Mouse (Mus musculus): ENCODE data around the gene Cpsf6. TPM values are rescaled to one million over a fixed set of nuclear protein-coding genes. Genes with fewer than 3 reads are reported as not detected.
"Not testable (repeated sequence)": the region's sequence is repeated elsewhere in the genome, so short reads cannot be mapped to it uniquely, and the experiment has no call there.

Cpsf6 gene
- polyA plus RNA-seq, 1 experiment from 2014 or later: 162 TPM

GRCm38 (mm10) chr10:117388637-117389370, 9.0 kb upstream of the Cpsf6 start:
- no peaks in the 10 kb centered on the region for H3K4me1 ChIP-seq (replicated peaks; ENCODE audit: control insufficient read depth, insufficient read depth, low read length)
- no peaks in the 10 kb centered on the region for H3K9me3 ChIP-seq (ENCODE audit: control insufficient read depth, low read length)
- 79% methylated on average over 2 of the region's 2 CpGs for WGBS
- H3K27me3 ChIP-seq (ENCODE audit: control insufficient read depth, insufficient read depth, low read depth, low read length): no peaks in the 10 kb centered on the region; the same call in 1 of the 2 replicates
- H3K9ac ChIP-seq (ENCODE audit: low read length): no peak overlapping the region
- ATAC-seq (ENCODE audit: low read depth): no peak
- H3K4me3 ChIP-seq (ENCODE audit: low read length): no peak overlapping the region
- H3K4me2 ChIP-seq (ENCODE audit: low read depth, low read length): no peak overlapping the region
- H3K36me3 ChIP-seq (ENCODE audit: control insufficient read depth, insufficient read depth, low read length): no peaks in the 10 kb centered on the region
- H3K27ac ChIP-seq (ENCODE audit: low read length): no peak overlapping the region

- ATAC-seq (ENCODE audit: low read depth); H3K27ac ChIP-seq (ENCODE audit: low read length); H3K36me3 ChIP-seq (ENCODE audit: control insufficient read depth, insufficient read depth, low read length); H3K4me1 ChIP-seq (replicated peaks; ENCODE audit: control insufficient read depth, insufficient read depth, low read length); H3K4me3 ChIP-seq (ENCODE audit: low read length); H3K9me3 ChIP-seq (ENCODE audit: control insufficient read depth, low read length); H3K4me2 ChIP-seq (ENCODE audit: low read depth, low read length); H3K9ac ChIP-seq (ENCODE audit: low read length); H3K27me3 ChIP-seq (ENCODE audit: control insufficient read depth, insufficient read depth, low read depth, low read length): not testable (repeated sequence)
- WGBS: 58% methylated on average over 3 of the region's 3 CpGs
Measured at GRCm38 (mm10) chr10:117387961-117388636, 8.3 kb upstream of the Cpsf6 start.

- Histone ChIP-seq H3K4me3 (ENCODE audit: low read length) (no peak overlapping the region), H3K9me3 (ENCODE audit: control insufficient read depth, low read length) (no peaks in the 10 kb centered on the region), H3K9ac (ENCODE audit: low read length) (no peak overlapping the region), H3K27me3 (ENCODE audit: control insufficient read depth, insufficient read depth, low read depth, low read length) (no peaks in the 10 kb centered on the region; the same call in 1 of the 2 replicates), H3K27ac (ENCODE audit: low read length) (no peak overlapping the region), H3K36me3 (ENCODE audit: control insufficient read depth, insufficient read depth, low read length) (no peaks in the 10 kb centered on the region), H3K4me2 (ENCODE audit: low read depth, low read length) (no peak overlapping the region), H3K4me1 (replicated peaks; ENCODE audit: control insufficient read depth, insufficient read depth, low read length) (no peaks in the 10 kb centered on the region)
- 80% methylated on average over 6 of the region's 6 CpGs for WGBS
- ATAC-seq (ENCODE audit: low read depth): no peak
Measured at GRCm38 (mm10) chr10:117386981-117387380, 7.2 kb upstream of the Cpsf6 start.

- no peaks in the 10 kb centered on the region for H3K36me3 ChIP-seq (ENCODE audit: control insufficient read depth, insufficient read depth, low read length)
- H3K4me3 ChIP-seq (ENCODE audit: low read length): no peak overlapping the region
- no peaks in the 10 kb centered on the region for H3K9me3 ChIP-seq (ENCODE audit: control insufficient read depth, low read length)
- no peak overlapping the region for H3K4me2 ChIP-seq (ENCODE audit: low read depth, low read length)
- no peaks in the 10 kb centered on the region for H3K4me1 ChIP-seq (replicated peaks; ENCODE audit: control insufficient read depth, insufficient read depth, low read length)
- no peak for ATAC-seq (ENCODE audit: low read depth)
- no peaks in the 10 kb centered on the region; the same call in 1 of the 2 replicates for H3K27me3 ChIP-seq (ENCODE audit: control insufficient read depth, insufficient read depth, low read depth, low read length)
- H3K27ac ChIP-seq (ENCODE audit: low read length): no peak overlapping the region
- 68% methylated on average over 1 of the region's 1 CpGs for WGBS
- no peak overlapping the region for H3K9ac ChIP-seq (ENCODE audit: low read length)
Measured at GRCm38 (mm10) chr10:117386261-117386660, 6.4 kb upstream of the Cpsf6 start.

GRCm38 (mm10) chr10:117385431-117385830, 5.6 kb upstream of the Cpsf6 start:
- H3K9ac ChIP-seq (ENCODE audit: low read length): no peak overlapping the region
- H3K27ac ChIP-seq (ENCODE audit: low read length): no peak overlapping the region
- ATAC-seq (ENCODE audit: low read depth): no peak
- no peaks in the 10 kb centered on the region; the same call in 1 of the 2 replicates for H3K27me3 ChIP-seq (ENCODE audit: control insufficient read depth, insufficient read depth, low read depth, low read length)
- no peak overlapping the region for H3K4me2 ChIP-seq (ENCODE audit: low read depth, low read length)
- H3K4me3 ChIP-seq (ENCODE audit: low read length): no peak overlapping the region
- WGBS: 81% methylated on average over 4 of the region's 4 CpGs
- no peaks in the 10 kb centered on the region for H3K4me1 ChIP-seq (replicated peaks; ENCODE audit: control insufficient read depth, insufficient read depth, low read length)
- no peaks in the 10 kb centered on the region for H3K36me3 ChIP-seq (ENCODE audit: control insufficient read depth, insufficient read depth, low read length)
- no peaks in the 10 kb centered on the region for H3K9me3 ChIP-seq (ENCODE audit: control insufficient read depth, low read length)

- WGBS: 69% methylated on average over 2 of the region's 2 CpGs
- no peak overlapping the region for H3K4me3 ChIP-seq (ENCODE audit: low read length)
- H3K36me3 ChIP-seq (ENCODE audit: control insufficient read depth, insufficient read depth, low read length): no peaks in the 10 kb centered on the region
- H3K4me2 ChIP-seq (ENCODE audit: low read depth, low read length): no peak overlapping the region
- no peaks in the 10 kb centered on the region for H3K9me3 ChIP-seq (ENCODE audit: control insufficient read depth, low read length)
- no peak for ATAC-seq (ENCODE audit: low read depth)
- no peaks in the 10 kb centered on the region for H3K4me1 ChIP-seq (replicated peaks; ENCODE audit: control insufficient read depth, insufficient read depth, low read length)
- no peaks in the 10 kb centered on the region for H3K27me3 ChIP-seq (ENCODE audit: control insufficient read depth, insufficient read depth, low read depth, low read length)
- no peak overlapping the region for H3K9ac ChIP-seq (ENCODE audit: low read length)
- no peak overlapping the region for H3K27ac ChIP-seq (ENCODE audit: low read length)
Measured at GRCm38 (mm10) chr10:117385086-117385430, 5.2 kb upstream of the Cpsf6 start.

GRCm38 (mm10) chr10:117384386-117385085, 4.7 kb upstream of the Cpsf6 start:
- Histone ChIP-seq H3K36me3 (ENCODE audit: control insufficient read depth, insufficient read depth, low read length) (no peaks in the 10 kb centered on the region), H3K27me3 (ENCODE audit: control insufficient read depth, insufficient read depth, low read depth, low read length) (no peaks in the 10 kb centered on the region), H3K4me1 (replicated peaks; ENCODE audit: control insufficient read depth, insufficient read depth, low read length) (no peaks in the 10 kb centered on the region), H3K27ac (ENCODE audit: low read length) (no peak overlapping the region), H3K4me2 (ENCODE audit: low read depth, low read length) (no peak overlapping the region), H3K9ac (ENCODE audit: low read length) (no peak overlapping the region), H3K9me3 (ENCODE audit: control insufficient read depth, low read length) (no peaks in the 10 kb centered on the region), H3K4me3 (ENCODE audit: low read length) (no peak overlapping the region)
- ATAC-seq (ENCODE audit: low read depth): no peak
- 83% methylated on average over 4 of the region's 4 CpGs for WGBS

GRCm38 (mm10) chr10:117383941-117384340, 4.1 kb upstream of the Cpsf6 start:
- H3K4me3 ChIP-seq (ENCODE audit: low read length): no peak overlapping the region
- no peaks in the 10 kb centered on the region for H3K27me3 ChIP-seq (ENCODE audit: control insufficient read depth, insufficient read depth, low read depth, low read length)
- H3K4me2 ChIP-seq (ENCODE audit: low read depth, low read length): no peak overlapping the region
- no peaks in the 10 kb centered on the region for H3K4me1 ChIP-seq (replicated peaks; ENCODE audit: control insufficient read depth, insufficient read depth, low read length)
- no peak for ATAC-seq (ENCODE audit: low read depth)
- H3K9ac ChIP-seq (ENCODE audit: low read length): no peak overlapping the region
- no peak overlapping the region for H3K27ac ChIP-seq (ENCODE audit: low read length)
- 72% methylated on average over 6 of the region's 6 CpGs for WGBS
- no peaks in the 10 kb centered on the region for H3K9me3 ChIP-seq (ENCODE audit: control insufficient read depth, low read length)
- H3K36me3 ChIP-seq (ENCODE audit: control insufficient read depth, insufficient read depth, low read length): no peaks in the 10 kb centered on the region

GRCm38 (mm10) chr10:117382996-117383550, 3.3 kb upstream of the Cpsf6 start:
- ATAC-seq (ENCODE audit: low read depth): no peak
- Histone ChIP-seq H3K4me3 (ENCODE audit: low read length) (no peak overlapping the region), H3K4me2 (ENCODE audit: low read depth, low read length) (no peak overlapping the region), H3K36me3 (ENCODE audit: control insufficient read depth, insufficient read depth, low read length) (no peaks in the 10 kb centered on the region), H3K27ac (ENCODE audit: low read length) (no peak overlapping the region), H3K9ac (ENCODE audit: low read length) (no peak overlapping the region), H3K27me3 (ENCODE audit: control insufficient read depth, insufficient read depth, low read depth, low read length) (no peaks in the 10 kb centered on the region), H3K4me1 (replicated peaks; ENCODE audit: control insufficient read depth, insufficient read depth, low read length) (no peaks in the 10 kb centered on the region), H3K9me3 (ENCODE audit: control insufficient read depth, low read length) (no peaks in the 10 kb centered on the region)
- 69% methylated on average over 8 of the region's 8 CpGs for WGBS

Measured in lung, embryonic 16.5 days (tissue).